Mouse (Mus musculus) limb, embryonic 12.5 days (tissue): ENCODE data around the gene Ugt1a5. TPM values are rescaled to one million over a fixed set of nuclear protein-coding genes. Genes with fewer than 3 reads are reported as not detected.

Experiments used
- ATAC-seq: fragments of 200-750 bp; cut with Nextera tagmentation; 2 replicates; pipeline ENCODE4 v1.8.0; 2017; ENCODE audit warnings: low read depth, moderate TSS enrichment; ENCODE audit not compliant: insufficient number of reproducible peaks, insufficient read depth, low FRiP score, low TSS enrichment
- H3K27ac ChIP-seq: fragments of 300-500 bp; sonication (generic); 2 replicates; pipeline ENCODE4 v1.5.1; 2016; ENCODE audit warnings: mild to moderate bottlenecking, moderate library complexity
- H3K27me3 ChIP-seq: fragments of 300-500 bp; sonication (generic); 2 replicates; pipeline ENCODE4 v1.6.1; 2016; ENCODE audit warnings: mild to moderate bottlenecking, moderate library complexity
- H3K36me3 ChIP-seq: fragments of 300-500 bp; sonication (generic); 2 replicates; pipeline ENCODE4 v1.6.1; 2016; ENCODE audit warnings: mild to moderate bottlenecking, moderate library complexity
- H3K4me1 ChIP-seq: fragments of 300-500 bp; sonication (generic); replicated peaks from 2 replicates; pipeline ENCODE4 v1.6.1; 2016
- H3K4me2 ChIP-seq: fragments of 300-500 bp; sonication (generic); 2 replicates; pipeline ENCODE4 v1.6.1; 2016; ENCODE audit warnings: mild to moderate bottlenecking, moderate library complexity
- H3K4me3 ChIP-seq: fragments of 300-500 bp; sonication (generic); replicated peaks from 2 replicates; pipeline ENCODE4 v1.5.1; 2016; ENCODE audit warnings: mild to moderate bottlenecking
- H3K9ac ChIP-seq: fragments of 300-500 bp; sonication (generic); replicated peaks from 2 replicates; pipeline ENCODE4 v1.6.1; 2016; ENCODE audit warnings: mild to moderate bottlenecking, moderate library complexity
- H3K9me3 ChIP-seq: fragments of 300-500 bp; sonication (generic); 2 replicates; pipeline ENCODE4 v1.6.1; 2016; ENCODE audit warnings: mild to moderate bottlenecking, moderate library complexity
- WGBS: fragments of 180-500 bp; shearing (Covaris S2); methylation state at CpG from one replicate; pipeline ENCODE4 v1.1.7; 2016; 5-methylcytosine and 5-hydroxymethylcytosine counted together
- polyA plus RNA-seq: library from polyadenylated mRNA; unstranded; fragments of >200 nt; fragmentation: Nextera tagmentation; extraction: Ambion mirVana; gene quantifications from 2 replicates; pipeline ENCODE4 v1.2.1, GENCODE M21; 2016

The Ugt1a5 gene
- polyA plus RNA-seq, 1 experiment from 2014 or later, result not detected

DNA sequence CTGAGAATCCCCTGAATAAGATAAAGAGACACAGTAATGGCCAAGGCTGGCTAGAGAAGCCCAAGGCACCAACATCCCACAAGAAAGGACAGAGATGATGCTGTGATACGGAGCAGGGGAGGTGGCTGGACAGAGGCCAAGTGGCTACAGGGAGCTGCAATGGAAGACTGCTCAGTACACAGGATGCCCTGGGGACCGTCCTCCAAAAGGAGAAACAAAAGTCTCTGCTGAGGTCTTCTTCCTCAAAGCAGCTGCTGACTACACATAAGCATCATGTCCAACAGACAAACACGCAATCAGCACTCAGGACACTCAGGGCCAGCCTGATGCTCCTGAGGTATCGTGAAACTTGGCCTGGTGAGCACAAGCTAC, 99.0 kb downstream of the Ugt1a5 start:
- Histone ChIP-seq H3K27me3 (no peaks in the 10 kb centered on the region), H3K4me3 (no peak overlapping the region), H3K27ac (no peak overlapping the region), H3K9ac (no peak overlapping the region), H3K4me1 (0 out of 2 replicates have a peak, but pooled peaks cover 2% of the 10 kb centered on the region), H3K4me2 (no peak overlapping the region), H3K9me3 (peaks cover 21% of the 10 kb centered on the region; the same call in 1 of the 2 replicates), H3K36me3 (peaks cover 100% of the 10 kb centered on the region)
- WGBS, result 76% methylated on average over 4 of the region's 4 CpGs
- no peak for ATAC-seq

DNA sequence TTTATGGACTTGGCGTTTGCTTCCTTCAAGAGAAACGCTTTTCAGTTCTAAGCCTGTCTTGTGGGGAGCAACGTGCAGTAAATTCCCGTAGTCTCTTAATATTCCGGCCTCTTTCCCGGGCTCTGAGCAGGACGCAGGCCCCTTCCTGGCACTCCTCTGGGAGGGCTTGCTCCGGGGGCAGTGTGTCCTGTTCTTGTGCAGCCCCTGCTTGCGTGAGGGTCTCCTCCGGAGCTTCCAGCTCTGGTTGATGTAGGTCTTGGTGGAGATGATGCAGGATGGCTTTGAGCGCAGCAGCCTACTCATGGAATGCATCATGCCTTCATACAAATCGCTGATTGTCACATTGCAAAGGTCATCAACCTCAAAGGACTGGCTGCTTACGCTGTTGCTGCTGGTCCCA, 100.3 kb downstream of the Ugt1a5 start:
- Histone ChIP-seq H3K9ac (no peak overlapping the region), H3K4me3 (no peak overlapping the region), H3K9me3 (peaks cover 12% of the 10 kb centered on the region; the same call in 1 of the 2 replicates), H3K4me2 (no peak overlapping the region), H3K4me1 (no peaks in the 10 kb centered on the region), H3K36me3 (peaks cover 91% of the 10 kb centered on the region), H3K27me3 (no peaks in the 10 kb centered on the region), H3K27ac (no peak overlapping the region)
- 89% methylated on average over 13 of the region's 13 CpGs for WGBS
- no peak for ATAC-seq

DNA sequence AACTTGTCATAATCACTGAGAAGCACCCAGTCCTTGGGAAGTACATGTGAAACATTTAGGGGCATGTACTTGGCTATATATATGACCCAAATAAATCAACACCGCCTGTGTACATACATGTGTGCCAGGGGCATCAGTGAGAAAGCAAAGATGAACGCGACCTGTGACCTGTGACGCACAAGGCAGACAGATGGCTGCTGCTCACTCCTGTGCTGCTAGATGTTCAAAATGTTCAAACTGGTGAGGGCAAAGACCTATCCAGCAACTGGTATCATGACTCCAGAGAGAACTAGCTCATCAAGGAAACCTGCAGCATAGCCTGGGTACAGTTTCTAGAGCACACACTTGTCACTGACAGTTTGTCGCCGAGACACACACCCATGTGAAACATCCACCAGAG, 101.7 kb downstream of the Ugt1a5 start:
- Histone ChIP-seq H3K36me3 (peaks cover 91% of the 10 kb centered on the region), H3K27me3 (no peaks in the 10 kb centered on the region), H3K27ac (no peak overlapping the region), H3K4me2 (no peak overlapping the region), H3K9ac (no peak overlapping the region), H3K9me3 (peaks cover 6% of the 10 kb centered on the region; the same call in 1 of the 2 replicates), H3K4me3 (no peak overlapping the region), H3K4me1 (no peaks in the 10 kb centered on the region)
- WGBS, result 93% methylated on average over 6 of the region's 6 CpGs
- ATAC-seq, result no peak

DNA sequence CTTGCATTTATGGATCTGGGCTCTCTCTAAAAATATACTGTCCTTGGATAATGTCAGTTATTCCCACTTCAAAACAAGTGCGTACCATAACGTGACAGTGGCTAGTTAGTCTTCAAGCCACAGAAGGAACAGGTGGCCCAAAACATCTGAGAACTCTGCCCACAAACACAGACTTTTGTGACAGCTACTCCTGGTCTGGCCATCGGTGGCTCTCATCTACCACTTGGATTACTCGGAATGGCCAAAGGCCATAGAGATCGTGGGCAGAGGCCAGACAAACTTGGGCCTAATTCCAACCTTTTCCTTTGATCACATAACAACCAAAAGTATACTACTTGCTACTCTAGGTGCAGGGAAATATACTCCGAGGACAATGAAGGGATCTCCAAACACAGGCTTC, 102.3 kb downstream of the Ugt1a5 start:
- ATAC-seq, result no peak
- Histone ChIP-seq H3K27me3 (no peaks in the 10 kb centered on the region), H3K4me1 (no peaks in the 10 kb centered on the region), H3K36me3 (peaks cover 91% of the 10 kb centered on the region), H3K27ac (no peak overlapping the region), H3K9me3 (peaks cover 6% of the 10 kb centered on the region; the same call in 1 of the 2 replicates), H3K9ac (no peak overlapping the region), H3K4me3 (no peak overlapping the region), H3K4me2 (no peak overlapping the region)
- 84% methylated on average over 6 of the region's 6 CpGs for WGBS

Other genes starting within 250 kb of the Ugt1a5 start
- gene Usp40, start 157.5 kb upstream of the Ugt1a5 start, polyA plus RNA-seq, result 53.4 and 57.8 TPM in 2 replicates
- gene Ugt1a10, start 110.6 kb upstream of the Ugt1a5 start, polyA plus RNA-seq, result not detected in 2 replicates
- not detected in 2 replicates for gene Ugt1a9, start 95.2 kb upstream of the Ugt1a5 start, polyA plus RNA-seq
- gene Ugt1a8, start 78.2 kb upstream of the Ugt1a5 start, polyA plus RNA-seq, result not detected in 2 replicates
- gene Ugt1a7c, start 71.0 kb upstream of the Ugt1a5 start, polyA plus RNA-seq, result 0.54 and 1.3 TPM in 2 replicates
- gene Ugt1a6b, start 62.8 kb upstream of the Ugt1a5 start, polyA plus RNA-seq, result not detected in 2 replicates
- 0.49 and 0.51 TPM in 2 replicates for gene Ugt1a6a, start 31.2 kb upstream of the Ugt1a5 start, polyA plus RNA-seq
- gene Ugt1a2, start 34.6 kb downstream of the Ugt1a5 start, polyA plus RNA-seq, result not detected in 2 replicates
- gene Dnajb3, start 39.8 kb downstream of the Ugt1a5 start, polyA plus RNA-seq, result 12.2 and 13.3 TPM in 2 replicates
- gene Ugt1a1, start 45.9 kb downstream of the Ugt1a5 start, polyA plus RNA-seq, result not detected in 2 replicates
- 1.5 and 2.0 TPM in 2 replicates for gene Mroh2a, start 61.0 kb downstream of the Ugt1a5 start, polyA plus RNA-seq
- gene Hjurp, start 111.6 kb downstream of the Ugt1a5 start, polyA plus RNA-seq, result 236 and 243 TPM in 2 replicates
- not detected in 2 replicates for gene Trpm8, start 111.6 kb downstream of the Ugt1a5 start, polyA plus RNA-seq
- gene Spp2, start 240.9 kb downstream of the Ugt1a5 start, polyA plus RNA-seq, result not detected in 2 replicates